29 mouse cellular contexts compared by ENCODE assay signal in genomic region chr13:119635496-119635895, GRCm38 (mm10). TPM values are rescaled to one million over a fixed set of nuclear protein-coding genes. Genes with fewer than 3 reads are reported as not detected.
DNase-seq lines count a peak whose midpoint lies in the region; ATAC-seq lines count a peak whose summit lies in the region.
"Had no signal": no experiment of that assay in that cellular context is flagged by ENCODE, and none has a peak within 500 bp of the region (broad histone marks: within the 10 kb centered on the region; RNA-seq: fewer than 3 reads in every experiment).

No protein-coding gene starts in this region.

- no peak for ATAC-seq in heart, embryonic 11.5 days (replicated peaks; ENCODE audit: insufficient number of reproducible peaks, low FRiP score, low TSS enrichment)
- ATAC-seq: forebrain, embryonic 13.5 days; forebrain, embryonic 16.5 days; Patski had no signal

- WGBS in heart, embryonic 11.5 days (ENCODE audit: insufficient replicate concordance): 66% methylated on average over 2 of the region's 2 CpGs

- no peak overlapping the region for H3K4me2 ChIP-seq in heart, embryonic 11.5 days
- H3K4me2 ChIP-seq: forebrain, embryonic 13.5 days; heart, embryonic 13.5 days; hindbrain, embryonic 14.5 days had no signal

- DNase-seq in adrenal gland, postnatal 14 days: peak; percentile 23
- no peak for DNase-seq in adrenal gland, postnatal 10 days
- DNase-seq in heart, adult 11 months: peak; percentile 61
- DNase-seq in forelimb bud, embryonic 11.5 days (ENCODE audit: low read depth, low spot score): peak; percentile 16
- no peak for DNase-seq in liver
- DNase-seq: adrenal gland, adult 2 months; cerebellum, adult 11 months; cerebellum, adult 2 months; cerebellum, adult 9-11 months; cerebellum, postnatal 25 days; gastrocnemius, adult 2 months; gastrocnemius, postnatal 14 days; heart, adult 18-20 months; heart, postnatal 14 days; heart, postnatal 4 days; kidney, adult 11 months; kidney, adult 8-10 months had no signal

- H3K9me3 ChIP-seq in heart, embryonic 11.5 days (replicated peaks; ENCODE audit: control insufficient read depth, low read length): no peaks in the 10 kb centered on the region
- H3K9me3 ChIP-seq: forebrain, embryonic 10.5 days; forebrain, embryonic 13.5 days; heart, embryonic 13.5 days had no signal

- no peak overlapping the region for H3K27ac ChIP-seq in heart, embryonic 11.5 days (ENCODE audit: low read depth, low read length)
- H3K27ac ChIP-seq: forebrain, embryonic 10.5 days; forebrain, embryonic 13.5 days; gastrocnemius, adult 2 months; heart, embryonic 13.5 days; hindbrain, embryonic 14.5 days had no signal

- no peak overlapping the region for H3K9ac ChIP-seq in heart, embryonic 11.5 days (ENCODE audit: low read depth, low read length)
- H3K9ac ChIP-seq: forebrain, embryonic 13.5 days; heart, embryonic 13.5 days; hindbrain, embryonic 14.5 days had no signal

- no peaks in the 10 kb centered on the region for H3K27me3 ChIP-seq in heart, embryonic 11.5 days (ENCODE audit: control insufficient read depth, insufficient read depth, low read length)
- H3K27me3 ChIP-seq: forebrain, embryonic 13.5 days; Patski had no signal

- no peak overlapping the region for H3K4me3 ChIP-seq in heart, embryonic 11.5 days (ENCODE audit: low read depth, low read length)
- H3K4me3 ChIP-seq: forebrain, embryonic 10.5 days; forebrain, embryonic 13.5 days; gastrocnemius, adult 2 months; heart, embryonic 13.5 days had no signal

- no peaks in the 10 kb centered on the region for H3K36me3 ChIP-seq in heart, embryonic 11.5 days (ENCODE audit: control insufficient read depth, insufficient read depth, low read length)
- H3K36me3 ChIP-seq: forebrain, embryonic 10.5 days; heart, embryonic 13.5 days had no signal

- H3K4me1 ChIP-seq in heart, embryonic 11.5 days (ENCODE audit: control insufficient read depth, insufficient read depth, low read length): no peaks in the 10 kb centered on the region
- H3K4me1 ChIP-seq: forebrain, embryonic 10.5 days; forebrain, embryonic 13.5 days; heart, embryonic 13.5 days had no signal

RNA-seq across cellular contexts. Expression of gene Ccl28, which starts 11.9 kb away (rescaled TPM):
- 0.34 and 0.78 TPM in 2 replicates for total RNA-seq in adrenal gland, postnatal 14 days (2021)
- under 1 TPM; 0.27 to 0.61 TPM for total RNA-seq in adrenal gland, postnatal 10 days (2021)
- 0.06 TPM in 1 of 2 replicates, not detected in the other for polyA plus RNA-seq in heart, embryonic 11.5 days (2014; fragmentation: Nextera tagmentation; extraction: Ambion mirVana)
- total RNA-seq: ES-E14; heart, postnatal 14 days had no signal
- polyA plus RNA-seq: adrenal gland, adult 2 months; embryonic facial prominence, embryonic 14.5 days; heart, embryonic 13.5 days; heart, embryonic 16.5 days; hindbrain, embryonic 11.5 days; intestine, embryonic 14.5 days had no signal

RNA-seq across cellular contexts. Expression of gene Hmgcs1, which starts 54.7 kb away (rescaled TPM):
- total RNA-seq in adrenal gland, postnatal 14 days (2021): 221 and 312 TPM in 2 replicates
- total RNA-seq in adrenal gland, postnatal 10 days (2021): 100 to 1,000 TPM; 219 to 270 TPM
- polyA plus RNA-seq in heart, embryonic 11.5 days (2014; fragmentation: Nextera tagmentation; extraction: Ambion mirVana): 102 and 124 TPM in 2 replicates

Comparison
In these comparisons a context has a peak if more than half of its experiments do, and no peak if none do; other contexts are left out.
1. DNase-seq: peak in adrenal gland, postnatal 14 days (single experiment), heart, adult 11 months (single experiment) and forelimb bud, embryonic 11.5 days (single experiment); none in adrenal gland, postnatal 10 days (single experiment) and liver (single experiment).